Mouse (Mus musculus): ENCODE measurements around the gene Pla2g2d. TPM values are rescaled to one million over a fixed set of nuclear protein-coding genes. Genes with fewer than 3 reads are reported as not detected.

Pla2g2d gene
- polyA plus RNA-seq, 1 experiment = 8.4 TPM

DNA sequence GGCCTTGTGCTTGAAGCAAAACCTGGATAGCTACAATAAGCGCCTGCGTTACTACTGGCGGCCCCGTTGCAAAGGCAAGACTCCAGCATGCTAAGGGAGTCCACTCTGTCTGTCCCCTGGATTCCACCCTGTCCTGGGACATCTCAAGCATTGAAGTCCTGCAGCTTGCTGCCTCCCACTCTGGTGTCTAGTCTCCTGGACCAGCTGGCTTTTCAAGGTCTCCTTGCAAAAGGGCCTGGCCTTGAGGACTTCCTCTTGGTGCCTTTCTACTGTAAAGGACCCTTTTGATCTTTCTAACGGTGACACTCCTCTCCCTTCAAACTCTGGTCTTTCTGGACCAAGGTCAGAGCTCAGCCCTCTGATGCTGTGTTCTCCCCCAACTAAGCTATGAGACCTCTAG lies 4.8 kb downstream of the Pla2g2d start:
- no peak for DNase-seq
- no peak for TF ChIP-seq POLR2A (IDR thresholded peaks at IDR 0.05; ENCODE audit: low read depth, low read length)
- TF ChIP-seq CTCF (conservative IDR thresholded peaks at IDR 0.05; ENCODE audit: insufficient read depth, insufficient read length, low read depth, low read length) = no peak
- Histone ChIP-seq H3K4me1 (ENCODE audit: control insufficient read depth, insufficient read depth, low read length) (no peaks in the 10 kb centered on the region), H3K27ac (ENCODE audit: insufficient read depth, low read depth, low read length) (no peak overlapping the region), H3K36me3 (ENCODE audit: control insufficient read depth, insufficient read depth, low read length) (no peaks in the 10 kb centered on the region), H3K27me3 (replicated peaks; ENCODE audit: control insufficient read depth, insufficient read depth, low read length) (no peaks in the 10 kb centered on the region), H3K4me3 (ENCODE audit: insufficient read depth, low read depth, low read length) (no peak overlapping the region)
- 81% methylated on average over 5 of the region's 5 CpGs for WGBS

DNA sequence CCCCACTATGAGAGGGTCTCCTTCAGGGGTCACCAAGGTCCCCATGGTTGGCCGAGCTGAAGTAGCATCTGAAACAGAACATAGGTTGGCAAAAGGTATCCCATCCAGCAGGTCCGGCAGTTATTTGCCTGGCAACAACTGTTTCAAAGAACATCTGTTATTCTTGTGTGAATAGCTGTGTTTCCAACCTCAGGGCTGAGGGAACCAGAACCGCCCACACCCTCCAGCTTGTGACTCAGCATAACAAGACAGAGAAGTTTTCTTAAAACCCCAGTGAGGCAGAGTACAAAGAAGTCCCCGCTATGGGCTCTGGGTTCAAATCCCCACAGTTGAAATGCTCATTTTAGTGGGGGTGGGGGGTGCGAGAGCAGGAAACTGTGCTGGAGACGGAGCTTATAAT lies 6.6 kb downstream of the Pla2g2d start:
- WGBS = 80% methylated on average over 6 of the region's 6 CpGs

DNA sequence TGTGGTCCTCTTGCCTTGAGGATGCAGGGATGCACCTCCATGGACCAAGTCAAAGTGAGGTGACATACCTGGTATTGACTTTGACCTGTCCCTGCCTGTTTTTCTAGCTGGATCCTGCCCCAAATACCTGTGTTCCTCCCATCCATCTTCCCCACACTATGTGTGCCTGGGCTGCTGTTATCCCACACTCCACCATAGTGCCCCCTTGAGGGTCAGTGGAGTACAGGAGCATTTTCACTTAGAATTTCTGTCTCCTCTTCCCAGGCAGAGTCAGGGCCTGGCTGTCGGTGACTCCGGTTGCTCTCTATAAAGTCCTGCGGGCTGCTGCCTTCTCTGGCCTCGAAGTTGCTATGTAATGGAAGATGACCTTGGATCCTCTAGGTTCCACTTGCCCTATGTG lies 10.2 kb downstream of the Pla2g2d start:
- Histone ChIP-seq H3K27ac (ENCODE audit: insufficient read depth, low read depth, low read length) (no peak overlapping the region), H3K4me1 (ENCODE audit: control insufficient read depth, insufficient read depth, low read length) (no peaks in the 10 kb centered on the region), H3K27me3 (replicated peaks; ENCODE audit: control insufficient read depth, insufficient read depth, low read length) (no peaks in the 10 kb centered on the region), H3K36me3 (ENCODE audit: control insufficient read depth, insufficient read depth, low read length) (no peaks in the 10 kb centered on the region), H3K4me3 (ENCODE audit: insufficient read depth, low read depth, low read length) (no peak overlapping the region)
- DNase-seq = no peak
- 22% methylated on average over 4 of the region's 4 CpGs for WGBS
- no peak for TF ChIP-seq POLR2A (IDR thresholded peaks at IDR 0.05; ENCODE audit: low read depth, low read length)
- TF ChIP-seq CTCF (conservative IDR thresholded peaks at IDR 0.05; ENCODE audit: insufficient read depth, insufficient read length, low read depth, low read length) = peak; percentile 24; the same call in 1 of the 2 replicates

More for the DNA sequence above, 6.6 kb downstream of the Pla2g2d start:
- Histone ChIP-seq H3K27me3 (replicated peaks; ENCODE audit: control insufficient read depth, insufficient read depth, low read length) (no peaks in the 10 kb centered on the region), H3K27ac (ENCODE audit: insufficient read depth, low read depth, low read length) (no peak overlapping the region), H3K4me3 (ENCODE audit: insufficient read depth, low read depth, low read length) (no peak overlapping the region), H3K36me3 (ENCODE audit: control insufficient read depth, insufficient read depth, low read length) (no peaks in the 10 kb centered on the region), H3K4me1 (ENCODE audit: control insufficient read depth, insufficient read depth, low read length) (no peaks in the 10 kb centered on the region)
- no peak for DNase-seq
- no peak for TF ChIP-seq CTCF (conservative IDR thresholded peaks at IDR 0.05; ENCODE audit: insufficient read depth, insufficient read length, low read depth, low read length)
- TF ChIP-seq POLR2A (IDR thresholded peaks at IDR 0.05; ENCODE audit: low read depth, low read length) = no peak

DNA sequence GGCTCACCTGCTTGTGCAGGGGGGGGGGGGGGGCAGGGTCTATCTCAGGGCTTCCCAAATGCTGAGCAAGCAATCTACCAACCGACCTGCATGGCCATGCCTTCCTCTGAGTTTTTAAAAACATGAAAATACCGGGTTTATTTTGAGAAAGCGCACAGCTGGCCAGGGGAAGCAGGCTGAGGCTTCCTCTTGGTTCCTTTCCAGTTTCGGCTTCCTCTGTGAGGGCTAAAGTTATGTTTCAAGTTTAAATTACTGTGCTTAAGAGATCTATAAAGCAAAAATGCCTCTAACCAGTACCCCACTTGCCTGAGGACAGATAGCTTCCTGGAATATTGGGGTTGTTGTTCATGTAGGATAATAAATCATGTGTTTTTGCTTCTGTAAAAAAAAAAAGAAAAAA lies 10.6 kb downstream of the Pla2g2d start:
- Histone ChIP-seq H3K4me1 (ENCODE audit: control insufficient read depth, insufficient read depth, low read length) (no peaks in the 10 kb centered on the region), H3K27ac (ENCODE audit: insufficient read depth, low read depth, low read length) (no peak overlapping the region), H3K27me3 (replicated peaks; ENCODE audit: control insufficient read depth, insufficient read depth, low read length) (no peaks in the 10 kb centered on the region), H3K36me3 (ENCODE audit: control insufficient read depth, insufficient read depth, low read length) (no peaks in the 10 kb centered on the region), H3K4me3 (ENCODE audit: insufficient read depth, low read depth, low read length) (no peak overlapping the region)
- WGBS = 38% methylated on average over 4 of the region's 4 CpGs
- peak; percentile 62 for DNase-seq
- TF ChIP-seq CTCF (conservative IDR thresholded peaks at IDR 0.05; ENCODE audit: insufficient read depth, insufficient read length, low read depth, low read length) (no peak), POLR2A (IDR thresholded peaks at IDR 0.05; ENCODE audit: low read depth, low read length) (no peak)

DNA sequence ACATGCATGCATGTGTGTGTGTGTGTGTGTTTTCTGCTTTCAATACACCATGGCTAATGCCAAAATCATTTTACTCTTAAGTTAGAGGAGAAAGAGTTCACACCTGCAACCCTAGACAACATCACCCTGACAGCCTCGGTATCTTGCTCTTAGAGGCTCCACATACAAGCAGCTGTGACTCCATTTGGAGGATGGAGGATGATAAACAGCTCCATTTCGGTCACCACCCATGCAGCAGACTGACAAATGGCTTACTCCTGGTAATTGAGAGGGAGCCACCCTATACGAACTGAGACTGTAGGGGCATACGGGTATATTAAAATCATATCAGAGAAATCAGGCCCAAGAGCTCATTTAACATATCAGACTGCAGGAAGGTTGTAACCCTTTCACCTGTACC lies 12.8 kb downstream of the Pla2g2d start:
- Histone ChIP-seq H3K27ac (ENCODE audit: insufficient read depth, low read depth, low read length) (no peak overlapping the region), H3K27me3 (replicated peaks; ENCODE audit: control insufficient read depth, insufficient read depth, low read length) (no peaks in the 10 kb centered on the region), H3K4me3 (ENCODE audit: insufficient read depth, low read depth, low read length) (no peak overlapping the region), H3K4me1 (ENCODE audit: control insufficient read depth, insufficient read depth, low read length) (peaks cover 8% of the 10 kb centered on the region; the same call in 1 of the 2 replicates), H3K36me3 (ENCODE audit: control insufficient read depth, insufficient read depth, low read length) (no peaks in the 10 kb centered on the region)
- no peak for TF ChIP-seq CTCF (conservative IDR thresholded peaks at IDR 0.05; ENCODE audit: insufficient read depth, insufficient read length, low read depth, low read length)
- TF ChIP-seq POLR2A (IDR thresholded peaks at IDR 0.05; ENCODE audit: low read depth, low read length) = no peak
- DNase-seq = no peak
- 84% methylated on average over 4 of the region's 4 CpGs for WGBS

DNA sequence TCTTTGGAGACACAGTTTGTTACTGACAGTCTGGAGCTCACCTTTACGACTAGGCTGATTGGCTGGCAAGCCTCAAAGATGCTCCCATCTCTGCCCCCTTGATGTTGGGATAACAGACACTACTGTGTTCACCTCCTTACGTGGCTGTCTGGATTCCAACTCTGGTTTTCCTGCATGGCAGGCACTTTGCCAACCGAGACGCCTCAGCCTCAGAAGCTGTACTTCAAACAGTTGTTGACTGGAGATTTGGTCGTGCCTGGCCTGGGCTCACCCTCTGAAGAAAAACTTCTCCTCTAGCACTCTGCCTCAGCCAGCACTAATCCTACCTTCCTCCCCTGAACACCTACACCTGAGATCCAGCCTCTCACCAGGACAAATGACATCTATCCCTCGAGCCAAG lies 15.9 kb downstream of the Pla2g2d start:
- peaks cover 8% of the 10 kb centered on the region; the same call in 1 of the 2 replicates for H3K4me1 ChIP-seq (ENCODE audit: control insufficient read depth, insufficient read depth, low read length)
- H3K36me3 ChIP-seq (ENCODE audit: control insufficient read depth, insufficient read depth, low read length) = no peaks in the 10 kb centered on the region
- TF ChIP-seq POLR2A (IDR thresholded peaks at IDR 0.05; ENCODE audit: low read depth, low read length) = no peak
- TF ChIP-seq CTCF (conservative IDR thresholded peaks at IDR 0.05; ENCODE audit: insufficient read depth, insufficient read length, low read depth, low read length) = no peak
- 71% methylated on average over 6 of the region's 6 CpGs for WGBS
- DNase-seq = peak; percentile 23
- H3K27me3 ChIP-seq (replicated peaks; ENCODE audit: control insufficient read depth, insufficient read depth, low read length) = no peaks in the 10 kb centered on the region
- H3K4me3 ChIP-seq (ENCODE audit: insufficient read depth, low read depth, low read length) = no peak overlapping the region
- no peak overlapping the region for H3K27ac ChIP-seq (ENCODE audit: insufficient read depth, low read depth, low read length)

DNA sequence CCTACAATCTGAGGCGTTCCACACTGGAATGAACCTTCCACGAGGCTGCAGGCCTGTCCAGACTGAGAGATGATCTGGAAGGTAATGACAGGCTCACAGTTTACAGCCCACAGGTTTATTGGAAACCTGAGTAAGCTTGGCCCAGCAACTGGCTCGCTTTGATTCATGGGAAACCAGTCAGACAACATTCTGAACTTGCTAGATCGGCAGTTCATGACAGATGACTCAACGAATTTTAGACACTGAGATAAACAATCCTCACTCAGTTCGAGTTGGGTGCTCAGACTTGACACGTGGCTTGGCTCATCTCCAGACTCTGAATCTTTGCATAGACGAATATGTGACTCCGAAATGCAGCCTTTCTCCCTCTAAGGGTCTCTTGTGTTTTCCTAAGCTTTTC lies 17.1 kb downstream of the Pla2g2d start:
- no peaks in the 10 kb centered on the region for H3K27me3 ChIP-seq (replicated peaks; ENCODE audit: control insufficient read depth, insufficient read depth, low read length)
- peak; percentile 70 for DNase-seq
- no peaks in the 10 kb centered on the region for H3K36me3 ChIP-seq (ENCODE audit: control insufficient read depth, insufficient read depth, low read length)
- H3K27ac ChIP-seq (ENCODE audit: insufficient read depth, low read depth, low read length) = no peak overlapping the region
- 19% methylated on average over 9 of the region's 9 CpGs for whole genome bisulfite sequencing
- no peak overlapping the region for H3K4me3 ChIP-seq (ENCODE audit: insufficient read depth, low read depth, low read length)
- TF ChIP-seq POLR2A (IDR thresholded peaks at IDR 0.05; ENCODE audit: low read depth, low read length) (no peak), CTCF (conservative IDR thresholded peaks at IDR 0.05; ENCODE audit: insufficient read depth, insufficient read length, low read depth, low read length) (no peak)
- H3K4me1 ChIP-seq (ENCODE audit: control insufficient read depth, insufficient read depth, low read length) = peaks cover 8% of the 10 kb centered on the region; the same call in 1 of the 2 replicates
